10 mouse cellular contexts compared by ENCODE assay signal in genomic region chr3:103716774-103717760, GRCm38 (mm10). TPM values are rescaled to one million over a fixed set of nuclear protein-coding genes. Genes with fewer than 3 reads are reported as not detected.
DNase-seq lines count a peak whose midpoint lies in the region; ATAC-seq lines count a peak whose summit lies in the region.
"Had no signal": no experiment of that assay in that cellular context is flagged by ENCODE, and none has a peak within 500 bp of the region (broad histone marks: within the 10 kb centered on the region; RNA-seq: fewer than 3 reads in every experiment).

No protein-coding gene starts in this region.

- H3K9me3 ChIP-seq in midbrain, embryonic 12.5 days = no peaks in the 10 kb centered on the region
- H3K9me3 ChIP-seq in midbrain, embryonic 16.5 days (replicated peaks; ENCODE audit: control insufficient read depth, low read length, poor library complexity, severe bottlenecking) = no peaks in the 10 kb centered on the region
- no peaks in the 10 kb centered on the region for H3K9me3 ChIP-seq in intestine, embryonic 16.5 days (ENCODE audit: control insufficient read depth, low read length)
- no peaks in the 10 kb centered on the region for H3K9me3 ChIP-seq in stomach, embryonic 14.5 days (ENCODE audit: control insufficient read depth, low read depth, low read length)

- ATAC-seq in frontal cortex, adult (ENCODE audit: low TSS enrichment) = peak; percentile 88
- ATAC-seq in midbrain, embryonic 12.5 days (ENCODE audit: low FRiP score, low read depth) = no peak
- no peak for ATAC-seq in midbrain, embryonic 16.5 days
- no peak for ATAC-seq in intestine, embryonic 16.5 days
- 0 out of 2 replicates have a peak, but pooled peaks have one; percentile 26 for ATAC-seq in stomach, embryonic 14.5 days (ENCODE audit: insufficient number of reproducible peaks, insufficient read depth, low FRiP score, low read depth)

- H3K27me3 ChIP-seq in midbrain, embryonic 12.5 days = peaks cover 16% of the 10 kb centered on the region
- H3K27me3 ChIP-seq in midbrain, embryonic 16.5 days (ENCODE audit: control insufficient read depth, insufficient read depth, low read depth, low read length) = no peaks in the 10 kb centered on the region
- no peaks in the 10 kb centered on the region for H3K27me3 ChIP-seq in intestine, embryonic 16.5 days (replicated peaks; ENCODE audit: control insufficient read depth, insufficient read depth, low read length)
- H3K27me3 ChIP-seq in stomach, embryonic 14.5 days (ENCODE audit: control insufficient read depth, insufficient read depth, low read length) = no peaks in the 10 kb centered on the region
- H3K27me3 ChIP-seq: CH12.LX had no signal

- H3K4me2 ChIP-seq in midbrain, embryonic 12.5 days (replicated peaks) = no peak overlapping the region
- H3K4me2 ChIP-seq in midbrain, embryonic 16.5 days (ENCODE audit: low read length) = no peak overlapping the region
- H3K4me2 ChIP-seq in intestine, embryonic 16.5 days (ENCODE audit: low read depth, low read length) = no peak overlapping the region
- no peak overlapping the region for H3K4me2 ChIP-seq in stomach, embryonic 14.5 days (replicated peaks; ENCODE audit: low read depth, low read length)

- no peak for DNase-seq in frontal cortex, postnatal 14 days (ENCODE audit: low spot score in 2 of 2)
- no peak for DNase-seq in left cerebral cortex, adult 11 months (ENCODE audit: low spot score)
- DNase-seq in thymus, postnatal 36 days = no peak
- DNase-seq: spleen, adult 18-20 months had no signal

- no peaks in the 10 kb centered on the region for H3K36me3 ChIP-seq in midbrain, embryonic 12.5 days
- H3K36me3 ChIP-seq in midbrain, embryonic 16.5 days (ENCODE audit: control insufficient read depth, insufficient read depth, low read length) = no peaks in the 10 kb centered on the region
- no peaks in the 10 kb centered on the region for H3K36me3 ChIP-seq in intestine, embryonic 16.5 days (ENCODE audit: control insufficient read depth, insufficient read depth, low read length)
- H3K36me3 ChIP-seq in stomach, embryonic 14.5 days (ENCODE audit: control insufficient read depth, insufficient read depth, low read length) = no peaks in the 10 kb centered on the region

- H3K9ac ChIP-seq in midbrain, embryonic 12.5 days (replicated peaks) = no peak overlapping the region
- H3K9ac ChIP-seq in midbrain, embryonic 16.5 days (ENCODE audit: low read depth, low read length) = no peak overlapping the region
- no peak overlapping the region for H3K9ac ChIP-seq in intestine, embryonic 16.5 days (ENCODE audit: low read depth, low read length)
- no peak overlapping the region for H3K9ac ChIP-seq in stomach, embryonic 14.5 days (replicated peaks; ENCODE audit: low read depth, low read length)

- peaks cover 19% of the 10 kb centered on the region for H3K4me1 ChIP-seq in midbrain, embryonic 12.5 days
- H3K4me1 ChIP-seq in midbrain, embryonic 16.5 days (ENCODE audit: control insufficient read depth, insufficient read depth, low read length) = peaks cover 7% of the 10 kb centered on the region; the same call in 1 of the 2 replicates
- H3K4me1 ChIP-seq in intestine, embryonic 16.5 days (ENCODE audit: control insufficient read depth, insufficient read depth, low read length) = peaks cover 5% of the 10 kb centered on the region; the same call in 1 of the 2 replicates
- H3K4me1 ChIP-seq in stomach, embryonic 14.5 days (ENCODE audit: control insufficient read depth, insufficient read depth, low read length) = peaks cover 23% of the 10 kb centered on the region

- WGBS in midbrain, embryonic 12.5 days = 52% methylated on average over 15 of the region's 15 CpGs
- 46% methylated on average over 15 of the region's 15 CpGs for WGBS in midbrain, embryonic 16.5 days
- WGBS in intestine, embryonic 16.5 days = 47% methylated on average over 15 of the region's 15 CpGs
- 43% methylated on average over 15 of the region's 15 CpGs for WGBS in stomach, embryonic 14.5 days

- 0 out of 2 replicates have a peak overlapping the region, but pooled peaks have one; percentile 35 for H3K27ac ChIP-seq in midbrain, embryonic 12.5 days (replicated peaks)
- H3K27ac ChIP-seq in midbrain, embryonic 16.5 days (ENCODE audit: low read length) = no peak overlapping the region
- H3K27ac ChIP-seq in intestine, embryonic 16.5 days (ENCODE audit: low read length) = 0 out of 2 replicates have a peak overlapping the region, but pooled peaks have one; percentile 6
- peak overlapping the region; percentile 82; the same call in 1 of the 2 replicates for H3K27ac ChIP-seq in stomach, embryonic 14.5 days (ENCODE audit: low read length)

- no peak overlapping the region for H3K4me3 ChIP-seq in midbrain, embryonic 12.5 days
- H3K4me3 ChIP-seq in midbrain, embryonic 16.5 days (ENCODE audit: low read depth, low read length) = no peak overlapping the region
- H3K4me3 ChIP-seq in intestine, embryonic 16.5 days (ENCODE audit: low read length) = no peak overlapping the region
- no peak overlapping the region for H3K4me3 ChIP-seq in stomach, embryonic 14.5 days (ENCODE audit: low read depth, low read length)

RNA-seq across cellular contexts. Expression of gene Olfml3, which starts 20.7 kb away (rescaled TPM):
- 6.6 and 10.7 TPM in 2 replicates for polyA plus RNA-seq in midbrain, embryonic 12.5 days (2016; fragmentation: Nextera tagmentation; extraction: Ambion mirVana)
- 4.6 and 5.3 TPM in 2 replicates for polyA plus RNA-seq in midbrain, embryonic 16.5 days (2015; fragmentation: Nextera tagmentation; extraction: Ambion mirVana)
- 41.6 and 44.0 TPM in 2 replicates for polyA plus RNA-seq in intestine, embryonic 16.5 days (2015; fragmentation: Nextera tagmentation; extraction: Ambion mirVana)
- polyA plus RNA-seq in stomach, embryonic 14.5 days (2014; fragmentation: Nextera tagmentation; extraction: Ambion mirVana) = 68.2 and 76.5 TPM in 2 replicates

RNA-seq across cellular contexts. Expression of gene Gm10964, which starts 22.1 kb away (rescaled TPM):
- polyA plus RNA-seq in midbrain, embryonic 12.5 days (2016; fragmentation: Nextera tagmentation; extraction: Ambion mirVana) = not detected in 2 replicates
- polyA plus RNA-seq in midbrain, embryonic 16.5 days (2015; fragmentation: Nextera tagmentation; extraction: Ambion mirVana) = not detected in 2 replicates
- not detected in 2 replicates for polyA plus RNA-seq in intestine, embryonic 16.5 days (2015; fragmentation: Nextera tagmentation; extraction: Ambion mirVana)
- polyA plus RNA-seq in stomach, embryonic 14.5 days (2014; fragmentation: Nextera tagmentation; extraction: Ambion mirVana) = not detected in 2 replicates

Comparison
In these comparisons a context has a peak if more than half of its experiments do, and no peak if none do; other contexts are left out.
1. ATAC-seq: peak in frontal cortex, adult (single experiment) and stomach, embryonic 14.5 days (single experiment); none in midbrain, embryonic 12.5 days (single experiment), midbrain, embryonic 16.5 days (single experiment) and intestine, embryonic 16.5 days (single experiment).